Mouse (Mus musculus) brain, embryonic 18.5 days (tissue): ENCODE results near the gene Pdzd2.
"Not testable (repeated sequence)": the region's sequence is repeated elsewhere in the genome, so short reads cannot be mapped to it uniquely, and the experiment has no call there.

Experiments
- DNase-seq: peaks from one replicate; pipeline ENCODE4 v3.0.0-alpha.2; 2012; ENCODE audit warnings: low read depth, low spot score

Gene Pdzd2

GRCm38 (mm10) chr15:12377800-12378199 lies 361.9 kb downstream of the Pdzd2 start:
- no peak for DNase-seq

- DNase-seq: no peak
Observed at GRCm38 (mm10) chr15:12376491-12377069, 363.1 kb downstream of the Pdzd2 start.

- no peak for DNase-seq
Observed at GRCm38 (mm10) chr15:12375641-12376311, 363.9 kb downstream of the Pdzd2 start.

- DNase-seq: no peak
Observed at GRCm38 (mm10) chr15:12374916-12375315, 364.8 kb downstream of the Pdzd2 start.

- DNase-seq: no peak
Observed at GRCm38 (mm10) chr15:12373918-12374317, 365.8 kb downstream of the Pdzd2 start.

GRCm38 (mm10) chr15:12373496-12373895 lies 366.2 kb downstream of the Pdzd2 start:
- DNase-seq: no peak

- DNase-seq: peak; percentile 37
Observed at GRCm38 (mm10) chr15:12371183-12371582, 368.5 kb downstream of the Pdzd2 start.

- no peak for DNase-seq
Observed at GRCm38 (mm10) chr15:12370096-12370495, 369.6 kb downstream of the Pdzd2 start.

- DNase-seq: no peak
Observed at GRCm38 (mm10) chr15:12368850-12369249, 370.9 kb downstream of the Pdzd2 start.

GRCm38 (mm10) chr15:12368357-12368756 lies 371.4 kb downstream of the Pdzd2 start:
- DNase-seq: no peak

GRCm38 (mm10) chr15:12367306-12368080 lies 372.2 kb downstream of the Pdzd2 start:
- DNase-seq: no peak

- not testable (repeated sequence) for DNase-seq
Observed at GRCm38 (mm10) chr15:12366580-12367305, 373.0 kb downstream of the Pdzd2 start.

- peak; percentile 84 for DNase-seq
Observed at GRCm38 (mm10) chr15:12366072-12366469, 373.7 kb downstream of the Pdzd2 start.

GRCm38 (mm10) chr15:12365416-12366071 lies 374.2 kb downstream of the Pdzd2 start:
- no peak for DNase-seq

- DNase-seq: no peak
Observed at GRCm38 (mm10) chr15:12364096-12364495, 375.6 kb downstream of the Pdzd2 start.

- no peak for DNase-seq
Observed at GRCm38 (mm10) chr15:12362701-12363040, 377.1 kb downstream of the Pdzd2 start.

GRCm38 (mm10) chr15:12362001-12362700 lies 377.6 kb downstream of the Pdzd2 start:
- DNase-seq: no peak

- DNase-seq: no peak
Observed at GRCm38 (mm10) chr15:12360519-12361212, 379.1 kb downstream of the Pdzd2 start.

- no peak for DNase-seq
Observed at GRCm38 (mm10) chr15:12358384-12358783, 381.3 kb downstream of the Pdzd2 start.

GRCm38 (mm10) chr15:12357459-12357858 lies 382.3 kb downstream of the Pdzd2 start:
- no peak for DNase-seq
